Mouse (Mus musculus) small intestine, adult 2 months (tissue): ENCODE data around the gene Fam78a.

Experiments used
- CTCF ChIP-seq: fragments of 200-500 bp; IDR thresholded peaks from 2 replicates; pipeline ENCODE4 v1.5.1; 2012; ENCODE audit warnings: low read depth, mild to moderate bottlenecking, control low read depth, inconsistent platforms, low read length, moderate library complexity, mixed read lengths; ENCODE audit not compliant: insufficient replicate concordance, insufficient read length; ENCODE audit errors: extremely low read depth
- POLR2A ChIP-seq: fragments of 200-500 bp; IDR thresholded peaks from 2 replicates; pipeline ENCODE4 v1.6.1; 2012; ENCODE audit warnings: low read depth, mild to moderate bottlenecking, control low read depth, inconsistent platforms, low read length, moderate library complexity

GRCm38 (mm10) chr2:32052418-32052817 lies 32.2 kb downstream of the Fam78a start:
- no peak for TF ChIP-seq POLR2A
- TF ChIP-seq CTCF = no peak
